Mouse (Mus musculus) megakaryocyte, adult 5-6 weeks (primary cell): Measurements from ENCODE around the gene Map4k3. TPM values are rescaled to one million over a fixed set of nuclear protein-coding genes. Genes with fewer than 3 reads are reported as not detected.
"Not testable (repeated sequence)": the region's sequence is repeated elsewhere in the genome, so short reads cannot be mapped to it uniquely, and the experiment has no call there.

Experiments
- ATAC-seq: 2 replicates; pipeline ENCODE4 v1.8.0; 2016; ENCODE audit warnings: mild to moderate bottlenecking, inconsistent platforms; ENCODE audit not compliant: poor library complexity, severe bottlenecking
- total RNA-seq, 2 experiments: library from RNA; stranded (forward) in 1 of 2; stranded (reverse) in 1 of 2; fragments of 153-499, 151-499 nt in 1 of 2; fragments of 221-1000, 200-1000 nt in 1 of 2; gene quantifications; 2 replicates each; pipeline versions ENCODE4 v1.2.3 to v1.2.4; 2015 to 2017

Map4k3 gene
- total RNA-seq, 2 experiments from 2014 or later, result 5.6 to 7.9 TPM

DNA sequence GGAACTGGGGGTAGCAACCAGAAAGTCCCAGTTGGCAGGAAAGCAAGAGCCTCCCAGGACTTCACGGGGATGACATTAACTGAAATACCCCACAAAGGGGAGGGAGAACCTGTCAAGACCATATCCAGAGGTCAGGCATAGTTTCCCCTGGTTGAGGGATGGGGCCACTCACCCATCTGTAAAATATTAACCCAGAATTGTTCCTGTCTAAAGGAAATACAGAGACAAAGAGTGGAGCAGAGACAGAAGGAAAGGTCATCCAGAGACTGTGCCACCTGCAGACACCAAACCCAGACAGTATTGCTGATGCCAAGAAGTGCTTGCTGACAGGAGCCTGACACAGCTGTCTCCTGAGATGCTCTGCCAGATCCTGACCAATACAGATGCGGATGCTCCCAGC, 196.9 kb downstream of the Map4k3 start:
- not testable (repeated sequence) for ATAC-seq

Other genes starting within 250 kb of the Map4k3 start
- 16.4 and 17.2 TPM in 2 replicates for gene Sos1, start 248.0 kb downstream of the Map4k3 start, total RNA-seq (2015)
- 6.1 and 10.0 TPM in 2 replicates for gene Sos1, start 248.0 kb downstream of the Map4k3 start, total RNA-seq (2017)
- 0.32 and 2.2 TPM in 2 replicates for gene Cdkl4, start 150.7 kb downstream of the Map4k3 start, total RNA-seq (2015)
- gene Cdkl4, start 150.7 kb downstream of the Map4k3 start, total RNA-seq (2017), result 0.40 and 0.65 TPM in 2 replicates
- 2.4 and 2.7 TPM in 2 replicates for gene Tmem178, start 216.1 kb upstream of the Map4k3 start, total RNA-seq (2015)
- gene Tmem178, start 216.1 kb upstream of the Map4k3 start, total RNA-seq (2017), result 0.62 and 1.4 TPM in 2 replicates